In the genomic region with DNA sequence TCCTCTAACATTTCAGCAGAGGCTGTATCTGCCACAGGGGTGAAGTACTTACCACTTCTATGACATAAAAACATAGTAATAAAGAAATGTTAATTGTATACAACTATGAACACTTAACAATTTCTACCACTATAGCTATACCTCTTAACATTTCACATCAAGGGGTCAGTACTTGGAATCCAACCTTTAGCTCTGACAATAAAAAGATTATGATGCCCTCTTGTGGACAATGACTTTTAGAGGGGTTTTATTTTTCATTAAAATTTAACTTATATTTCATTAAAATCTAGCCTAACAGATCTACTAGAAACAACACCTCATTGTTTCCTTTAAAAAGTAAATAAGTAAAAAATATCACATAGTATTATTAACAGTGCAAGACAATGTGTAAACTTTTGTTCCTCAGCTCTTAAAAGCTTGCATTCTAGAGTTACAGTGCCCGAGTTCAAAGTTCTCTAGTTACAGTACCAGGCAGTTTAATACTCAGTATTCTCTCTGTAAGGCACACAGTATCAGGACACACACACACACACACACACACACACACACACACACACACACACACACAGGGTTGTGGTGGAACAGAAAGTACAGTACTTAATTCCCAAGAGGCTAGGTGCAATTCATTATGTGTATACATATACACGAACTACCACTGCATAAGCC, we compare ENCODE assay signal across 10 mouse cellular contexts. TPM values are rescaled to one million over a fixed set of nuclear protein-coding genes. Genes with fewer than 3 reads are reported as not detected.
A peak's percentile ranks its signal among the peaks of the same experiment; 100 is the strongest.
DNase-seq lines count a peak whose midpoint lies in the region; ATAC-seq and TF ChIP-seq lines count a peak whose summit lies in the region.
"Had no signal": no experiment of that assay in that cellular context is flagged by ENCODE, and none has a peak within 500 bp of the region (broad histone marks: within the 10 kb centered on the region; RNA-seq: fewer than 3 reads in every experiment).

No protein-coding gene starts in this region.

- H3K4me2 ChIP-seq in heart, embryonic 14.5 days (ENCODE audit: low read length), result no peak overlapping the region
- H3K4me2 ChIP-seq in limb, embryonic 14.5 days (replicated peaks; ENCODE audit: low read depth, low read length, severe bottlenecking), result no peak overlapping the region
- H3K4me2 ChIP-seq in intestine, embryonic 14.5 days (ENCODE audit: low read length), result no peak overlapping the region
- H3K4me2 ChIP-seq: midbrain, embryonic 12.5 days had no signal

- peak; percentile 75 for TF ChIP-seq RAD21 in MEL (IDR thresholded peaks at IDR 0.05; ENCODE audit: low read depth, low read length)

- H3K79me2 ChIP-seq in MEL (ENCODE audit: control insufficient read depth, insufficient read depth, low read length, poor library complexity), result no peaks in the 10 kb centered on the region

- TF ChIP-seq POLR2A in limb, embryonic 14.5 days (IDR thresholded peaks at IDR 0.05; ENCODE audit: borderline replicate concordance, extremely low read depth, insufficient read depth, insufficient read length), result no peak
- TF ChIP-seq POLR2A in MEL (IDR thresholded peaks at IDR 0.05; ENCODE audit: control insufficient read depth in 1 of 2, insufficient read depth in 1 of 2, low read depth in 1 of 2, low read length in 2 of 2, poor library complexity in 1 of 2), result no peak

- intact Hi-C loops in heart, postnatal 10 days (cut with DNase I), result loop anchor here (5.0 kb wide), 2 partner anchors 149 to 1219 kb away; no protein-coding TSS in a partner anchor

- H3K4me3 ChIP-seq in heart, embryonic 14.5 days (ENCODE audit: control insufficient read depth in 1 of 2, insufficient read depth in 1 of 2, low read depth in 1 of 2, low read length in 2 of 2), result no peak overlapping the region
- no peak overlapping the region for H3K4me3 ChIP-seq in limb, embryonic 14.5 days (replicated peaks; ENCODE audit: low read length)
- H3K4me3 ChIP-seq in limb, embryonic 10.5 days, result no peak overlapping the region
- H3K4me3 ChIP-seq in MEL (ENCODE audit: control insufficient read depth in 1 of 2, insufficient read depth in 1 of 2, low read depth in 2 of 2, low read length in 2 of 2), result no peak overlapping the region
- H3K4me3 ChIP-seq in intestine, embryonic 14.5 days (ENCODE audit: low read depth, low read length), result no peak overlapping the region
- H3K4me3 ChIP-seq: midbrain, embryonic 12.5 days had no signal

- H3K9me3 ChIP-seq in heart, embryonic 14.5 days (ENCODE audit: control insufficient read depth, low read length), result no peaks in the 10 kb centered on the region
- no peaks in the 10 kb centered on the region for H3K9me3 ChIP-seq in limb, embryonic 14.5 days (ENCODE audit: control insufficient read depth, low read length)
- no peaks in the 10 kb centered on the region for H3K9me3 ChIP-seq in limb, embryonic 10.5 days (replicated peaks)
- no peaks in the 10 kb centered on the region for H3K9me3 ChIP-seq in MEL (replicated peaks; ENCODE audit: insufficient read depth, low read length)
- no peaks in the 10 kb centered on the region for H3K9me3 ChIP-seq in intestine, embryonic 14.5 days (ENCODE audit: control insufficient read depth, low read length)
- H3K9me3 ChIP-seq: midbrain, embryonic 12.5 days had no signal

- H3K9ac ChIP-seq in heart, embryonic 14.5 days (ENCODE audit: low read length), result no peak overlapping the region
- H3K9ac ChIP-seq in limb, embryonic 14.5 days (ENCODE audit: low read depth, low read length, severe bottlenecking), result no peak overlapping the region
- H3K9ac ChIP-seq in MEL (ENCODE audit: control insufficient read depth, low read depth, low read length, poor library complexity, severe bottlenecking), result no peak overlapping the region
- H3K9ac ChIP-seq in intestine, embryonic 14.5 days (ENCODE audit: low read length), result no peak overlapping the region
- H3K9ac ChIP-seq: midbrain, embryonic 12.5 days had no signal

- H3K36me3 ChIP-seq in heart, embryonic 14.5 days (ENCODE audit: control insufficient read depth, insufficient read depth, low read length), result peaks cover 6% of the 10 kb centered on the region
- no peaks in the 10 kb centered on the region for H3K36me3 ChIP-seq in limb, embryonic 14.5 days (ENCODE audit: control insufficient read depth, insufficient read depth, low read length)
- peaks cover 20% of the 10 kb centered on the region for H3K36me3 ChIP-seq in limb, embryonic 10.5 days
- no peaks in the 10 kb centered on the region; a peak in 1 of 4 replicates for H3K36me3 ChIP-seq in MEL (ENCODE audit: control insufficient read depth in 1 of 2, insufficient read depth in 2 of 2, low read length in 2 of 2)
- H3K36me3 ChIP-seq in intestine, embryonic 14.5 days (ENCODE audit: control insufficient read depth, insufficient read depth, low read length), result peaks cover 8% of the 10 kb centered on the region; the same call in 1 of the 2 replicates

- H3K27ac ChIP-seq in heart, embryonic 14.5 days (replicated peaks in 1 of 2; ENCODE audit: control insufficient read depth in 1 of 2, insufficient read depth in 1 of 2, low read depth in 2 of 2, low read length in 2 of 2), result peak overlapping the region; percentile 76 to 87
- H3K27ac ChIP-seq in limb, embryonic 14.5 days (replicated peaks; ENCODE audit: low read depth, low read length), result no peak overlapping the region
- no peak overlapping the region for H3K27ac ChIP-seq in limb, embryonic 10.5 days
- no peak overlapping the region for H3K27ac ChIP-seq in MEL (ENCODE audit: control insufficient read depth, low read depth, low read length)
- no peak overlapping the region for H3K27ac ChIP-seq in intestine, embryonic 14.5 days (ENCODE audit: low read depth)
- H3K27ac ChIP-seq: midbrain, embryonic 12.5 days had no signal

- DNase-seq in heart, postnatal 10 days, result no peak
- DNase-seq in limb, embryonic 14.5 days (ENCODE audit: low spot score), result peak; percentile 20
- DNase-seq in limb, embryonic 10.5 days (ENCODE audit: low spot score), result no peak
- DNase-seq in MEL (ENCODE audit: low read depth, low spot score), result peak; percentile 31
- DNase-seq in intestine, embryonic 14.5 days (ENCODE audit: low spot score), result no peak
- no peak for DNase-seq in adrenal gland, postnatal 36 days
- DNase-seq: gastrocnemius, postnatal 14 days had no signal

- H3K4me1 ChIP-seq in heart, embryonic 14.5 days (ENCODE audit: control insufficient read depth in 2 of 2, insufficient read depth in 2 of 2, low read length in 2 of 2), result peaks cover 5 to 15% of the 10 kb centered on the region in 2 experiments
- peaks cover 9% of the 10 kb centered on the region for H3K4me1 ChIP-seq in limb, embryonic 14.5 days (ENCODE audit: control insufficient read depth, insufficient read depth, low read length)
- peaks cover 14% of the 10 kb centered on the region for H3K4me1 ChIP-seq in limb, embryonic 10.5 days
- H3K4me1 ChIP-seq in MEL (ENCODE audit: control insufficient read depth in 1 of 2, insufficient read depth in 2 of 2, low read length in 2 of 2), result no peaks in the 10 kb centered on the region
- 0 out of 2 replicates have a peak, but pooled peaks cover 3% of the 10 kb centered on the region for H3K4me1 ChIP-seq in intestine, embryonic 14.5 days (replicated peaks; ENCODE audit: control insufficient read depth, insufficient read depth, low read length)
- H3K4me1 ChIP-seq: midbrain, embryonic 12.5 days had no signal

- ATAC-seq in heart, embryonic 14.5 days (ENCODE audit: insufficient number of reproducible peaks, insufficient read depth, low FRiP score, low read depth), result no peak
- ATAC-seq in limb, embryonic 14.5 days (ENCODE audit: low FRiP score, low read depth), result no peak
- 0 out of 2 replicates have a peak, but pooled peaks have one; percentile 8 for ATAC-seq in intestine, embryonic 14.5 days (replicated peaks; ENCODE audit: low FRiP score, low TSS enrichment, low read depth)
- ATAC-seq: activated CD4-positive, CD25-positive, alpha-beta regulatory T cell, adult 4 months had no signal

- TF ChIP-seq CTCF in MEL (IDR thresholded peaks at IDR 0.05 in 2 of 3, conservative IDR thresholded peaks at IDR 0.05 in 1 of 3; ENCODE audit: control insufficient read depth in 1 of 3, insufficient read depth in 1 of 3, low read depth in 2 of 3, low read length in 3 of 3, poor library complexity in 1 of 3, severe bottlenecking in 1 of 3), result peak in 1 of 3 experiments; percentile 62; a peak in 2 of 6 replicates

- 75% methylated on average over 2 of the region's 2 CpGs for WGBS in heart, embryonic 14.5 days
- WGBS in limb, embryonic 14.5 days, result 71% methylated on average over 2 of the region's 2 CpGs
- 90% methylated on average over 2 of the region's 2 CpGs for WGBS in limb, embryonic 10.5 days
- 83% methylated on average over 2 of the region's 2 CpGs for WGBS in intestine, embryonic 14.5 days

- no peaks in the 10 kb centered on the region for H3K27me3 ChIP-seq in heart, embryonic 14.5 days (ENCODE audit: control insufficient read depth, insufficient read depth, low read length)
- H3K27me3 ChIP-seq in limb, embryonic 14.5 days (ENCODE audit: control insufficient read depth, insufficient read depth, low read length), result no peaks in the 10 kb centered on the region
- H3K27me3 ChIP-seq in limb, embryonic 10.5 days (ENCODE audit: low read depth, poor library complexity, severe bottlenecking), result no peaks in the 10 kb centered on the region
- no peaks in the 10 kb centered on the region for H3K27me3 ChIP-seq in MEL (ENCODE audit: control insufficient read depth in 1 of 2, insufficient read depth in 2 of 2, low read length in 2 of 2)
- no peaks in the 10 kb centered on the region for H3K27me3 ChIP-seq in intestine, embryonic 14.5 days (replicated peaks; ENCODE audit: control insufficient read depth, insufficient read depth, low read length)
- H3K27me3 ChIP-seq: midbrain, embryonic 12.5 days had no signal

- no peak for TF ChIP-seq EP300 in MEL (IDR thresholded peaks at IDR 0.05; ENCODE audit: low read depth in 1 of 2, low read length in 2 of 2)

RNA-seq across cellular contexts. Expression of a gene that starts 30.2 kb away (rescaled TPM):
- 75.7 and 78.5 TPM in 2 replicates for polyA plus RNA-seq in heart, embryonic 14.5 days (2014; fragmentation: Nextera tagmentation; extraction: Ambion mirVana)
- total RNA-seq in heart, postnatal 10 days (2021), result 10 to 100 TPM; 16.1 to 18.9 TPM
- 15.3 and 15.5 TPM in 2 replicates for polyA plus RNA-seq in limb, embryonic 14.5 days (2012; rRNA removed)
- polyA plus RNA-seq in limb, embryonic 14.5 days (2014; fragmentation: Nextera tagmentation; extraction: Ambion mirVana), result 46.8 and 50.5 TPM in 2 replicates
- polyA plus RNA-seq in limb, embryonic 10.5 days (2016; fragmentation: Nextera tagmentation; extraction: Ambion mirVana), result 28.1 and 31.7 TPM in 2 replicates
- 11.6 and 17.5 TPM in 2 replicates for total RNA-seq in MEL (2012; rRNA removed)
- 1 to 10 TPM in 1 of 2 experiments, not detected in 1; 8.5 TPM for polyA plus RNA-seq in MEL (2012; ENCODE audit: insufficient read depth in 1 of 2, insufficient read length in 2 of 2, low read depth in 1 of 2, low replicate concordance in 2 of 2, missing spikeins in 1 of 2)
- polyA plus RNA-seq in intestine, embryonic 14.5 days (2014; fragmentation: Nextera tagmentation; extraction: Ambion mirVana), result 37.1 and 40.5 TPM in 2 replicates
- total RNA-seq in adrenal gland, postnatal 36 days (2021), result 10 to 100 TPM; 40.5 to 41.1 TPM

RNA-seq across cellular contexts. Expression of a gene that starts 45.5 kb away (rescaled TPM):
- 24.6 and 28.7 TPM in 2 replicates for polyA plus RNA-seq in heart, embryonic 14.5 days (2014; fragmentation: Nextera tagmentation; extraction: Ambion mirVana)
- 10 to 100 TPM; 41.4 to 48.1 TPM for total RNA-seq in heart, postnatal 10 days (2021)
- polyA plus RNA-seq in limb, embryonic 14.5 days (2012; rRNA removed), result 10.5 and 11.6 TPM in 2 replicates
- 11.5 and 13.4 TPM in 2 replicates for polyA plus RNA-seq in limb, embryonic 14.5 days (2014; fragmentation: Nextera tagmentation; extraction: Ambion mirVana)
- 19.6 and 29.4 TPM in 2 replicates for polyA plus RNA-seq in limb, embryonic 10.5 days (2016; fragmentation: Nextera tagmentation; extraction: Ambion mirVana)
- not detected in 2 replicates for total RNA-seq in MEL (2012; rRNA removed)
- under 1 TPM in 1 of 2 experiments, not detected in 1; 0.33 TPM for polyA plus RNA-seq in MEL (2012; ENCODE audit: insufficient read depth in 1 of 2, insufficient read length in 2 of 2, low read depth in 1 of 2, low replicate concordance in 2 of 2, missing spikeins in 1 of 2)
- polyA plus RNA-seq in intestine, embryonic 14.5 days (2014; fragmentation: Nextera tagmentation; extraction: Ambion mirVana), result 35.9 and 37.6 TPM in 2 replicates
- total RNA-seq in adrenal gland, postnatal 36 days (2021), result 10 to 100 TPM in 1 of 2 experiments, 1 to 10 TPM in 1; 6.7 to 32.1 TPM

Comparison
In these comparisons a context has a peak if more than half of its experiments do, and no peak if none do; other contexts are left out.
1. DNase-seq: peak in limb, embryonic 14.5 days (single experiment) and MEL (single experiment); none in heart, postnatal 10 days (0 of 2), limb, embryonic 10.5 days (single experiment), intestine, embryonic 14.5 days (single experiment) and adrenal gland, postnatal 36 days (0 of 2).
2. H3K27ac ChIP-seq: peak in heart, embryonic 14.5 days (2 of 2); none in limb, embryonic 14.5 days (single experiment), limb, embryonic 10.5 days (single experiment), MEL (single experiment) and intestine, embryonic 14.5 days (single experiment).
3. RNA of a gene that starts 45.5 kb away (polyA plus RNA-seq): 35.9 to 37.6 TPM in intestine, embryonic 14.5 days, 19.6 to 29.4 TPM in limb, embryonic 10.5 days, 24.6 to 28.7 TPM in heart, embryonic 14.5 days and 10.5 to 13.4 TPM in limb, embryonic 14.5 days; 0.33 TPM in MEL; every median in the first group is over 4 times any median in the second.